Mouse (Mus musculus): ENCODE data around the gene Defb23.
"Not testable (repeated sequence)": the region's sequence is repeated elsewhere in the genome, so short reads cannot be mapped to it uniquely, and the experiment has no call there.

The Defb23 gene

GRCm38 (mm10) chr2:152436983-152437860, 27.2 kb downstream of the Defb23 start:
- DNase-seq (ENCODE audit: low read depth, low spot score), result peak; percentile 46

- DNase-seq (ENCODE audit: low read depth, low spot score), result no peak
Measured at GRCm38 (mm10) chr2:152436405-152436901, 28.0 kb downstream of the Defb23 start.

GRCm38 (mm10) chr2:152428481-152428880, 35.9 kb downstream of the Defb23 start:
- not testable (repeated sequence) for DNase-seq (ENCODE audit: low read depth, low spot score)

GRCm38 (mm10) chr2:152427493-152427892, 36.9 kb downstream of the Defb23 start:
- no peak for DNase-seq (ENCODE audit: low read depth, low spot score)

GRCm38 (mm10) chr2:152415786-152416185, 48.6 kb downstream of the Defb23 start:
- DNase-seq (ENCODE audit: low read depth, low spot score), result no peak

GRCm38 (mm10) chr2:152415287-152415686, 49.1 kb downstream of the Defb23 start, which contains the start of gene 6820408C15Rik:
Gene 6820408C15Rik, plus strand, starts transcription at chr2:152415587.
- DNase-seq (ENCODE audit: low read depth, low spot score), result no peak

- DNase-seq (ENCODE audit: low read depth, low spot score), result peak; percentile 67
Measured at GRCm38 (mm10) chr2:152414591-152415165, 49.7 kb downstream of the Defb23 start, which contains the start of gene Zcchc3. Gene Zcchc3, minus strand, starts transcription at chr2:152415027.

- no peak for DNase-seq (ENCODE audit: low read depth, low spot score)
Measured at GRCm38 (mm10) chr2:152413765-152414584, 50.4 kb downstream of the Defb23 start.

GRCm38 (mm10) chr2:152413158-152413764, 51.2 kb downstream of the Defb23 start:
- DNase-seq (ENCODE audit: low read depth, low spot score), result no peak

GRCm38 (mm10) chr2:152412526-152413157, 51.8 kb downstream of the Defb23 start:
- DNase-seq (ENCODE audit: low read depth, low spot score), result no peak

- no peak for DNase-seq (ENCODE audit: low read depth, low spot score)
Measured at GRCm38 (mm10) chr2:152411471-152411870, 52.9 kb downstream of the Defb23 start.

GRCm38 (mm10) chr2:152410971-152411371, 53.4 kb downstream of the Defb23 start:
- no peak for DNase-seq (ENCODE audit: low read depth, low spot score)

- DNase-seq (ENCODE audit: low read depth, low spot score), result no peak
Measured at GRCm38 (mm10) chr2:152409781-152410180, 54.6 kb downstream of the Defb23 start.
